Mouse (Mus musculus) kidney, adult 2 months (tissue): ENCODE measurements around the gene Tubb3.

Experiments
- CTCF ChIP-seq: fragments of 200-500 bp; conservative IDR thresholded peaks from 2 replicates; pipeline ENCODE4 v1.5.1; 2011; ENCODE audit warnings: low read depth, mild to moderate bottlenecking, control low read depth, low read length, moderate library complexity, mixed read lengths; ENCODE audit not compliant: insufficient read depth, insufficient read length
- POLR2A ChIP-seq: fragments of 200-500 bp; IDR thresholded peaks from one replicate; pipeline ENCODE4 v1.6.1; 2011; ENCODE audit warnings: low read depth, low read length, control low read depth

DNA sequence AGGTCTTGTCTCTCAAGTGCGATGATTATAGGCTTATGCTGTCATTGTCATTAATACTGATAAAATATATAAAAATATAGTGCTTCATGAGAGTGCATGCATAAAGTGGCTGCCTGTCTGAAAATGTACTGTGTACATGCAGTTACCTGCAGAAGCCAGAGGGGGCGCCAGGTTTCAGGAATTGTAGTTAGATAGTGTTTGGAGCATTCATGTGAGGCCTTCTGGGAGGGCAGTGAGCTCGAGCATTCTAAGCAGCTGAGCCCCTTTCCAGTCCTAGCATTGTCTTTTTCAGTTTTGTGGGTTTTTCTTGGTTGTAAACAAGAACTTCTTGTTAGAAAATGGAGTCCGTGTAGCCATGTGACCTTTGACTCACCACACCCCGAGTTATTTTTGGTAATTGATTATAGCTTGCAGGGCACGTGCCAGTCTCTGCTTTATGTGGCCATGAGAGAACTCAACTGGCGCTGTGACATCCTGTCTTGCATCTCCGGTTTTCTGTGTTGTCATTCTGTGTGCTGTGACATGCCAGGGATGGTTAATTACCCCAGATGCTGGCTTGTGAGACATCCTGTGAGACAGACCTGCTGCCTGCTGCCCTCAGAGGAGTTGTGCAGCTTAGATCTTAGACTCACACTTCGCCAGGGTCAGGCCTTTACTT lies 26.2 kb upstream of the Tubb3 start:
- no peak for TF ChIP-seq POLR2A
- peak; percentile 55 for TF ChIP-seq CTCF
